Mouse (Mus musculus) midbrain, postnatal 0 days (tissue): Measurements from ENCODE around the gene Nr2f2. TPM values are rescaled to one million over a fixed set of nuclear protein-coding genes. Genes with fewer than 3 reads are reported as not detected.

Source experiments
- ATAC-seq: fragments of 200-750 bp; cut with Nextera tagmentation; 2 replicates; pipeline ENCODE4 v1.8.0; 2017; ENCODE audit warnings: moderate number of reproducible peaks, mild to moderate bottlenecking, moderate TSS enrichment, moderate library complexity; ENCODE audit not compliant: low FRiP score
- DNase-seq: peaks from one replicate; pipeline ENCODE4 v3.0.0-alpha.2; 2015; ENCODE audit warnings: low spot score
- H3K27ac ChIP-seq: fragments of 300-500 bp; sonication (generic); 2 replicates; pipeline ENCODE4 v1.5.1; 2014; ENCODE audit warnings: low read depth, mild to moderate bottlenecking, low read length, mixed read lengths
- H3K27me3 ChIP-seq: fragments of 300-500 bp; sonication (generic); 2 replicates; pipeline ENCODE4 v1.6.1; 2014; ENCODE audit warnings: low read length, control low read depth, mixed read lengths; ENCODE audit not compliant: insufficient read depth
- H3K36me3 ChIP-seq: fragments of 300-500 bp; sonication (generic); 2 replicates; pipeline ENCODE4 v1.6.1; 2014; ENCODE audit warnings: low read length, control low read depth, mixed read lengths; ENCODE audit not compliant: insufficient read depth
- H3K4me1 ChIP-seq: fragments of 300-500 bp; sonication (generic); 2 replicates; pipeline ENCODE4 v1.6.1; 2014; ENCODE audit warnings: mild to moderate bottlenecking, control low read depth, antibody characterized with exemption, low read length, mixed read lengths; ENCODE audit not compliant: insufficient read depth
- H3K4me2 ChIP-seq: fragments of 300-500 bp; sonication (generic); 2 replicates; pipeline ENCODE4 v1.6.1; 2014; ENCODE audit warnings: low read depth, mild to moderate bottlenecking, low read length, mixed read lengths; ENCODE audit not compliant: poor library complexity, severe bottlenecking
- H3K4me3 ChIP-seq: fragments of 300-500 bp; sonication (generic); 2 replicates; pipeline ENCODE4 v1.5.1; 2014; ENCODE audit warnings: low read depth, mild to moderate bottlenecking, low read length, moderate library complexity
- H3K9ac ChIP-seq: fragments of 300-500 bp; sonication (generic); replicated peaks from 2 replicates; pipeline ENCODE4 v1.6.1; 2014; ENCODE audit warnings: mild to moderate bottlenecking, low read length, moderate library complexity, mixed read lengths; ENCODE audit not compliant: poor library complexity, severe bottlenecking
- H3K9me3 ChIP-seq: fragments of 300-500 bp; sonication (generic); 2 replicates; pipeline ENCODE4 v1.6.1; 2016; ENCODE audit warnings: low read length, control low read depth
- CTCF ChIP-seq: IDR thresholded peaks from 2 replicates; pipeline ENCODE4 v1.5.1; 2016; ENCODE audit warnings: antibody characterized with exemption, mild to moderate bottlenecking
- WGBS: fragments of 180-500 bp; shearing (Covaris S2); extraction: QIAGEN DNeasy Blood & Tissue Kit; methylation state at CpG from one replicate; pipeline ENCODE4 v1.1.7; 2014; 5-methylcytosine and 5-hydroxymethylcytosine counted together
- polyA plus RNA-seq: library from polyadenylated mRNA; unstranded; fragments of >200 nt; fragmentation: Nextera tagmentation; extraction: Ambion mirVana; gene quantifications from 2 replicates; pipeline ENCODE4 v1.2.1, GENCODE M21; 2015
- total RNA-seq: library from RNA; depleted of rRNA; stranded (reverse); fragments of >200 nt; gene quantifications from 2 replicates; pipeline ENCODE4 v1.2.3, GENCODE M21; 2014

Gene Nr2f2
- total and polyA plus RNA-seq, 2 experiments from 2014 or later: 38.9 to 81.6 TPM

DNA sequence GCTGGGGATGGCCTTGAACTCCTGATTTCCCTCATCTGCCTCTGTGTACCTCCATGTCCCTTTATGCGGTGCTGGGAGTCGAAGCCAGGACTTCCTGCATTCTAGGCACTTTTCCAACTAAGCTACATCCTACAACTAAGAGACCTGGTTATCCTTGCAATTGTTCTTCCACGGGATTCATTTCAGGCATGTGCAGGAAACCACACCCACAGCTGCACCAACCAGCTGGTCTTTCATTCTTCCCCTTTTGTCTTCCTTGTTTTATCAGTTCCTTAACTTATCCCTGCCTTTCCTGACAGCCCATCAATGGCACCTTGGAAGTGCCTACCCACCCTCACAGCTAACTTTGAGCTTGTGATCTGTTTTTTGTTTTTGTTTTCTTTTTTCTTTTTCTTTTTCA lies 42.3 kb upstream of the Nr2f2 start:
- Histone ChIP-seq H3K27me3 (no peaks in the 10 kb centered on the region), H3K9me3 (no peaks in the 10 kb centered on the region), H3K27ac (no peak overlapping the region), H3K9ac (no peak overlapping the region), H3K4me3 (no peak overlapping the region), H3K4me1 (no peaks in the 10 kb centered on the region), H3K36me3 (no peaks in the 10 kb centered on the region), H3K4me2 (no peak overlapping the region)
- TF ChIP-seq CTCF: no peak
- ATAC-seq (no peak), DNase-seq (no peak)
- 71% methylated on average over 3 of the region's 3 CpGs for WGBS

GRCm38 (mm10) chr7:70407123-70407522 lies 40.6 kb upstream of the Nr2f2 start:
- 86% methylated on average over 11 of the region's 11 CpGs for WGBS
- Histone ChIP-seq H3K4me3 (no peak overlapping the region), H3K27me3 (no peaks in the 10 kb centered on the region), H3K9me3 (no peaks in the 10 kb centered on the region), H3K4me1 (no peaks in the 10 kb centered on the region), H3K9ac (no peak overlapping the region), H3K4me2 (no peak overlapping the region), H3K27ac (no peak overlapping the region), H3K36me3 (no peaks in the 10 kb centered on the region)
- ATAC-seq: no peak
- DNase-seq: no peak
- no peak for TF ChIP-seq CTCF

GRCm38 (mm10) chr7:70406527-70406926 lies 40.0 kb upstream of the Nr2f2 start:
- H3K9ac ChIP-seq: no peak overlapping the region
- DNase-seq (no peak), ATAC-seq (no peak)
- no peak for TF ChIP-seq CTCF
- no peak overlapping the region for H3K27ac ChIP-seq
- H3K36me3 ChIP-seq: no peaks in the 10 kb centered on the region
- no peaks in the 10 kb centered on the region for H3K9me3 ChIP-seq
- 84% methylated on average over 11 of the region's 11 CpGs for whole genome bisulfite sequencing
- no peaks in the 10 kb centered on the region for H3K27me3 ChIP-seq
- H3K4me3 ChIP-seq: no peak overlapping the region
- no peak overlapping the region for H3K4me2 ChIP-seq
- H3K4me1 ChIP-seq: no peaks in the 10 kb centered on the region

- no peaks in the 10 kb centered on the region for H3K4me1 ChIP-seq
- no peaks in the 10 kb centered on the region for H3K27me3 ChIP-seq
- ATAC-seq (no peak), DNase-seq (no peak)
- H3K9me3 ChIP-seq: no peaks in the 10 kb centered on the region
- H3K9ac ChIP-seq: no peak overlapping the region
- no peak overlapping the region for H3K27ac ChIP-seq
- no peak for TF ChIP-seq CTCF
- no peaks in the 10 kb centered on the region for H3K36me3 ChIP-seq
- H3K4me2 ChIP-seq: no peak overlapping the region
- H3K4me3 ChIP-seq: no peak overlapping the region
- 63% methylated on average over 2 of the region's 2 CpGs for WGBS
Measured at GRCm38 (mm10) chr7:70405466-70405865, 38.9 kb upstream of the Nr2f2 start.

- H3K9me3 ChIP-seq: no peaks in the 10 kb centered on the region
- H3K4me1 ChIP-seq: no peaks in the 10 kb centered on the region
- TF ChIP-seq CTCF: no peak
- no peak overlapping the region for H3K4me3 ChIP-seq
- H3K4me2 ChIP-seq: no peak overlapping the region
- WGBS: 85% methylated on average over 4 of the region's 4 CpGs
- no peaks in the 10 kb centered on the region for H3K36me3 ChIP-seq
- no peak overlapping the region for H3K9ac ChIP-seq
- no peak overlapping the region for H3K27ac ChIP-seq
- H3K27me3 ChIP-seq: 0 out of 2 replicates have a peak, but pooled peaks cover 3% of the 10 kb centered on the region
- no peak for DNase-seq
- ATAC-seq: no peak
Measured at GRCm38 (mm10) chr7:70382828-70383227, 16.3 kb upstream of the Nr2f2 start.

GRCm38 (mm10) chr7:70381409-70382244 lies 15.1 kb upstream of the Nr2f2 start:
- Histone ChIP-seq H3K9me3 (no peaks in the 10 kb centered on the region), H3K9ac (no peak overlapping the region), H3K27me3 (0 out of 2 replicates have a peak, but pooled peaks cover 3% of the 10 kb centered on the region), H3K27ac (no peak overlapping the region), H3K4me2 (no peak overlapping the region), H3K36me3 (no peaks in the 10 kb centered on the region), H3K4me1 (no peaks in the 10 kb centered on the region), H3K4me3 (peak overlapping the region; percentile 15)
- no peak for ATAC-seq
- no peak for DNase-seq
- WGBS: 38% methylated on average over 14 of the region's 14 CpGs
- TF ChIP-seq CTCF: no peak
